10 mouse cellular contexts compared by ENCODE assay signal in genomic region chr2:140427283-140427682, GRCm38 (mm10). TPM values are rescaled to one million over a fixed set of nuclear protein-coding genes. Genes with fewer than 3 reads are reported as not detected.
A peak's percentile ranks its signal among the peaks of the same experiment; 100 is the strongest.
DNase-seq lines count a peak whose midpoint lies in the region; ATAC-seq and TF ChIP-seq lines count a peak whose summit lies in the region.
"Had no signal": no experiment of that assay in that cellular context is flagged by ENCODE, and none has a peak within 500 bp of the region (broad histone marks: within the 10 kb centered on the region; RNA-seq: fewer than 3 reads in every experiment).

No protein-coding gene starts in this region.

- 25% methylated on average over 4 of the region's 4 CpGs for WGBS in kidney, embryonic 14.5 days
- WGBS in intestine, embryonic 15.5 days, result 14% methylated on average over 4 of the region's 4 CpGs
- WGBS in midbrain, embryonic 12.5 days, result 21% methylated on average over 4 of the region's 4 CpGs

- no peaks in the 10 kb centered on the region for H3K9me3 ChIP-seq in kidney, embryonic 14.5 days (ENCODE audit: control insufficient read depth, low read length)
- H3K9me3 ChIP-seq in intestine, embryonic 15.5 days, result no peaks in the 10 kb centered on the region
- no peaks in the 10 kb centered on the region for H3K9me3 ChIP-seq in midbrain, embryonic 12.5 days
- H3K9me3 ChIP-seq: embryonic facial prominence, embryonic 13.5 days; liver, embryonic 15.5 days had no signal

- no peak overlapping the region for H3K4me3 ChIP-seq in kidney, embryonic 14.5 days (ENCODE audit: low read length)
- H3K4me3 ChIP-seq in cortical plate, adult 2 months (ENCODE audit: insufficient read depth, low read length), result no peak overlapping the region
- H3K4me3 ChIP-seq in intestine, embryonic 15.5 days (replicated peaks), result no peak overlapping the region
- no peak overlapping the region for H3K4me3 ChIP-seq in midbrain, embryonic 12.5 days
- H3K4me3 ChIP-seq: embryonic facial prominence, embryonic 13.5 days; liver, embryonic 15.5 days had no signal

- no peak overlapping the region for H3K4me2 ChIP-seq in kidney, embryonic 14.5 days (replicated peaks; ENCODE audit: low read depth, low read length)
- H3K4me2 ChIP-seq in intestine, embryonic 15.5 days (replicated peaks), result no peak overlapping the region
- no peak overlapping the region for H3K4me2 ChIP-seq in midbrain, embryonic 12.5 days (replicated peaks)
- H3K4me2 ChIP-seq: embryonic facial prominence, embryonic 13.5 days; liver, embryonic 15.5 days had no signal

- TF ChIP-seq POLR2A in cortical plate, adult 2 months (IDR thresholded peaks at IDR 0.05; ENCODE audit: extremely low read depth, insufficient read depth, low read length), result no peak

- no peak overlapping the region for H3K9ac ChIP-seq in kidney, embryonic 14.5 days (ENCODE audit: low read depth, low read length)
- no peak overlapping the region for H3K9ac ChIP-seq in intestine, embryonic 15.5 days
- no peak overlapping the region for H3K9ac ChIP-seq in midbrain, embryonic 12.5 days (replicated peaks)
- H3K9ac ChIP-seq: embryonic facial prominence, embryonic 13.5 days; liver, embryonic 15.5 days had no signal

- ATAC-seq in kidney, embryonic 14.5 days (ENCODE audit: low FRiP score, low TSS enrichment), result peak; percentile 68; the same call in 1 of the 2 replicates
- ATAC-seq in intestine, embryonic 15.5 days, result 0 out of 2 replicates have a peak, but pooled peaks have one; percentile 43
- peak; percentile 76 for ATAC-seq in midbrain, embryonic 12.5 days (ENCODE audit: low FRiP score, low read depth)

- 0 out of 2 replicates have a peak, but pooled peaks have one; percentile 3 for TF ChIP-seq CTCF in cortical plate, adult 2 months (IDR thresholded peaks at IDR 0.05; ENCODE audit: extremely low read depth, insufficient read depth, low read length)

- DNase-seq in kidney, adult 11 months, result no peak
- peak; percentile 57 for DNase-seq in MN1 (ENCODE audit: low spot score)
- no peak for DNase-seq in spleen, postnatal 4 days (ENCODE audit: low spot score in 2 of 2)
- no peak for DNase-seq in thymus, adult 18-20 months

- H3K27ac ChIP-seq in kidney, embryonic 14.5 days (ENCODE audit: low read depth, low read length), result no peak overlapping the region
- H3K27ac ChIP-seq in cortical plate, adult 2 months (ENCODE audit: insufficient read depth, low read length), result no peak overlapping the region
- no peak overlapping the region for H3K27ac ChIP-seq in intestine, embryonic 15.5 days
- H3K27ac ChIP-seq in midbrain, embryonic 12.5 days (replicated peaks), result no peak overlapping the region
- H3K27ac ChIP-seq: embryonic facial prominence, embryonic 13.5 days; liver, embryonic 15.5 days had no signal

- H3K36me3 ChIP-seq in kidney, embryonic 14.5 days (ENCODE audit: control insufficient read depth, insufficient read depth, low read length), result no peaks in the 10 kb centered on the region
- H3K36me3 ChIP-seq in intestine, embryonic 15.5 days, result no peaks in the 10 kb centered on the region
- H3K36me3 ChIP-seq in midbrain, embryonic 12.5 days, result no peaks in the 10 kb centered on the region
- H3K36me3 ChIP-seq: embryonic facial prominence, embryonic 13.5 days; liver, embryonic 15.5 days had no signal

- H3K27me3 ChIP-seq in kidney, embryonic 14.5 days (ENCODE audit: control insufficient read depth, insufficient read depth, low read length), result no peaks in the 10 kb centered on the region
- no peaks in the 10 kb centered on the region for H3K27me3 ChIP-seq in intestine, embryonic 15.5 days (replicated peaks)
- H3K27me3 ChIP-seq in midbrain, embryonic 12.5 days, result no peaks in the 10 kb centered on the region
- H3K27me3 ChIP-seq: embryonic facial prominence, embryonic 13.5 days; liver, embryonic 15.5 days had no signal

- H3K4me1 ChIP-seq in kidney, embryonic 14.5 days (ENCODE audit: control insufficient read depth, insufficient read depth, low read length), result no peaks in the 10 kb centered on the region
- H3K4me1 ChIP-seq in cortical plate, adult 2 months (ENCODE audit: control insufficient read depth, insufficient read depth, low read length), result no peaks in the 10 kb centered on the region
- no peaks in the 10 kb centered on the region for H3K4me1 ChIP-seq in intestine, embryonic 15.5 days (replicated peaks)
- H3K4me1 ChIP-seq in midbrain, embryonic 12.5 days, result no peaks in the 10 kb centered on the region
- H3K4me1 ChIP-seq: embryonic facial prominence, embryonic 13.5 days; liver, embryonic 15.5 days had no signal

RNA-seq across cellular contexts. Expression of gene Macrod2, which starts 32.2 kb away (rescaled TPM):
- 22.2 and 32.5 TPM in 2 replicates for polyA plus RNA-seq in kidney, embryonic 14.5 days (2014; fragmentation: Nextera tagmentation; extraction: Ambion mirVana)
- polyA plus RNA-seq in cortical plate, adult 2 months (2012; rRNA removed), result 20.3 and 21.2 TPM in 2 replicates
- polyA plus RNA-seq in intestine, embryonic 15.5 days (2015; fragmentation: Nextera tagmentation; extraction: Ambion mirVana), result 33.4 and 40.0 TPM in 2 replicates
- 52.4 and 59.9 TPM in 2 replicates for polyA plus RNA-seq in midbrain, embryonic 12.5 days (2016; fragmentation: Nextera tagmentation; extraction: Ambion mirVana)

RNA-seq across cellular contexts. Expression of gene Sel1l2, which starts 37.8 kb away (rescaled TPM):
- polyA plus RNA-seq in kidney, embryonic 14.5 days (2014; fragmentation: Nextera tagmentation; extraction: Ambion mirVana), result not detected in 2 replicates
- polyA plus RNA-seq in cortical plate, adult 2 months (2012; rRNA removed), result not detected in 2 replicates
- polyA plus RNA-seq in intestine, embryonic 15.5 days (2015; fragmentation: Nextera tagmentation; extraction: Ambion mirVana), result not detected in 2 replicates
- not detected in 2 replicates for polyA plus RNA-seq in midbrain, embryonic 12.5 days (2016; fragmentation: Nextera tagmentation; extraction: Ambion mirVana)
- polyA plus RNA-seq: embryonic facial prominence, embryonic 13.5 days; liver, embryonic 15.5 days had no signal
